Mouse (Mus musculus): Measurements from ENCODE around the gene Dnah10.
"Not testable (repeated sequence)": the region's sequence is repeated elsewhere in the genome, so short reads cannot be mapped to it uniquely, and the experiment has no call there.

Gene Dnah10

DNA sequence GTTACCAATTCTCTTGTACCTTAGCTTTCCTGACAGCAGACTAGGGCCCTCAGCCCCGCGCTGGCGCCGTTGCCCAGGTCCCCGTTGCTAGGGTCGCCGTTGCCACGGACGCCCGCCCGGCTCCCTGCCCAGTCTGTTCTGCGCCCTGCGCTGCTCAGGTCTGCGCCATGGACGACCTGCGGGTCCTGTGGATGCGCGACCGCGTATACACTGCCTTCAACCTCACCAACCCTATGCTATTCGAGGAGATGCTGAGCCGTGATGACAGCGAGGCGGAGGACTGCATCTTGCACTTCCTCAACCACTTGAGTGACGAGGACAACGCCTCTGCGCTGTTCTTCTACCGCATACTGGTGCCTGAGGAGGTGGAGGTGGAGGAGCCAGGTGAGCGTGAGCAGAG lies at the start of gene Dnah10:
Gene Dnah10, plus strand, starts transcription at position 89 of the 400 bp plus-strand sequence.
- DNase-seq (ENCODE audit: low spot score): peak; percentile 26

DNA sequence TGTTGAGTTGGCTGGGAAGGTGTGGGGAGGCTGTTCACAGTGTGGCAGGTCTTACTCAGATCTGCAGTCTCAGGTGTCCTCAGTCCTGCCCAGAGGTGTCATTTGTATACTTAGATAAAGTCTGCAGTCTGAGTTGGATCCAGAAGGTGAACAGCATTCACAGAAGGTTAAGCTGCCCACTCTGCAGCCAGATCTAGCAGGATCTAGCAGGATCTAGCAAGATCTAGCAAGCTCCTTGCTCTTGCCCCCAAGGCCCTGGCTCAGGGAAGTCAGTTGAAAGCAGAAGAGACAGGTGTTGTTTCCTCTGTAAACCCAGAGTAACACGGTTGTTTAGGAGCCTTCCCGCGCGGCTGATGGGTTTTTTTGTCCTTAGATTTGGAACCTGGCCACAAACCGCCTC lies 11.1 kb upstream of the Dnah10 start:
- no peak for DNase-seq (ENCODE audit: low spot score)

DNA sequence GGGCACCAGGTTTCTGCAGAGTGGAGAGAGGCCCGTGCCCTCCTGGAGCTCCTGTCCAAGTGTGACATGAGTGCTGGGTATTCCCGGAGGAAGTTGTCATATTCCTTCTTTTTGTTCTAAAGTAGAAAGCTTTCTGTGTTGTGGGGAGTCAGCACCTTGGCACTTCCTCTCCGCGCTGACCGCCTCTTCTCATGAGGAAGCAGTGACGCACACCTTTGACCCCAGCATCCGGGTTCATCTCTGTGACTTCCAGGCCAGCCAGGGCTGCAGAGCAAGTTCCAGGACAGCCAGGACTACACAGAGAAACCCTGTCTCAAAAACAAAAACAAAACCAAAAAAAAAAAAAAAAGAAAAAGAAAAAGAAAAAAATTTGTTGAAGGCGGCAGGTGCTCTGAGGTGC lies 9.8 kb upstream of the Dnah10 start:
- DNase-seq (ENCODE audit: low spot score): peak; percentile 5

DNA sequence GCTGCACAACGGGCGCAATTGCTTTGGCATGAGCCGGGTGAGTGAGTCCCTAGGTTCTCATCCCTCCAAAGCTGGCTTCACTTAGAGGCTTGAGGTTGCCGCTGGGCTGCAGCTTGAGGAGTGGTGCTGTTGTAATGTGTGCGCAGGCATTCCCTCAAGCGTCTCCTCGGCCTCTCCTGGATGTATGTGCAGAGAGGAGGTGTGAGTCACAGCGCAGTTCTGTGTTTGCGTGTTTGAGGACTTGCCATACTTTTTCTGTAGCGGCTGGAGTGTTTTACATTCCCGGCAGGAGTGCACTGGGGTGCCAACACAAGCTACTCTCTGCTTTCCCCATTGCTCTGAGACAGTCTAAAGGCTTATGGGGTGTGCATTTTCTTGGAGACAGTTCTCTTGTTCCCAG lies 6.9 kb upstream of the Dnah10 start:
- no peak for DNase-seq (ENCODE audit: low spot score)

DNA sequence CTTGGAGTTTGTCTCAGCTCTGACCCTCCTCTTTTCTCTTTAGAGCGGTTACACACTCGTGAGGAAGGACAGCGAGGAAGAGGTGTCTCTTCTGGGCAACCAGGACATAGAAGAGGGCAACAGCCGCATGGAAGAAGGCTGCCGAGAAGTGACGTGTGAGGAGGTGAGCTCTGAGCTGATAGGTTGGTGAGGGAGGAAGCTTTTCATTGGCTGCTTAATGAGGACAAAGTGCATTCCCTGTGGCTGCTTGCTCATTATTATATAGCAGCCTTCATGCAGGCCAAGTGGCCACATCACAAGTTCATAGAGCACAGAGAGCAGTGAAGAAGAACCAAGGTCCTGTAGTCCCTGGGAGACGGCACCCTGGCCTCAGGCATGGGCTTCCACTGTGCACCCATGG lies 6.5 kb upstream of the Dnah10 start:
- DNase-seq (ENCODE audit: low spot score): no peak

DNA sequence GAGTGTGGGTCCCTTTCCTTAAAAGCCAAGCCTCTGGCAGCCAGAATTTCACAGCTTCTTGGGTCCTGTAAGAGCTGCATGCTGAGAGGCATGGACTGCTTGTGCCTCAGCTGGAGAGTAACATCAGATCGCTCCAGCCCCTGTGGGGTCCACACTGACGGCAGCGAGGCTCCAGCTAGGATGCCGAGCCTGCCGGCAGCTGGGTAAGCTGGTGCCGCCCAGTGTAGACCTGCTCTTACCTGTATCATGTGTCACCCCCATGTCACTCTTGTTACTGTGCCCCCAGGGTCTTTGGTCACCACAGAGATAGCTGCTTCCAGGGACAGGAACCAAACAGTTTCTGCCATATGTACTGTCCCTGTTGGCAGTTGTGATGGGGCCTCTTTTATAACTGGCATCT lies 1.8 kb upstream of the Dnah10 start:
- DNase-seq (ENCODE audit: low spot score): no peak

DNA sequence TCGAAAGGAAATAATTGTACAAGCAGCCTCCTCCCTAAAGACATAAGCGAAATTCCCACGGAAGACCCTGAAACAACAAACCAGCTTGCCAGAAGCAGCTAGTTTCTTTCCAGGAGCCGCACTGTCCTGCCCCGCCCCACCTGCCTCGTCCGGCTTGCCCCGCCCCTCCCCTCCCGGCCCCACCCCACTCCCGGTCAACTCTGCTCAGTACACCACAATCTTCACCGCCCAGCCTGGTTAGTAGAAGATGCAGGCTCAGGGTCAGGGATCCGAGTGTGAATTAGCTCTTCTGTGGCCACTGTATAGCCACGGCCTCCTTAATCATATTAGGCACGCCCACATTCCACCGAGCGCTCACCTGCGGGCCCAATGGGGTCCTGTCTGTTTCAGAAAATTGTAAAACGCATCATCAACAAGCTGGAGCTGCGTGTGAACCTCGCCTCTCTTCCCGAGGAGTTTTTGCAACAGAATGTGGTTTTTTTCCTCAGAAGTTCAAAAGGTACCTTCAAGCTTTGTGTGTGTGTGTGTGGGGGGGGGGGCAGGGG lies 4.8 kb downstream of the Dnah10 start:
- DNase-seq (ENCODE audit: low spot score): peak; percentile 9

DNA sequence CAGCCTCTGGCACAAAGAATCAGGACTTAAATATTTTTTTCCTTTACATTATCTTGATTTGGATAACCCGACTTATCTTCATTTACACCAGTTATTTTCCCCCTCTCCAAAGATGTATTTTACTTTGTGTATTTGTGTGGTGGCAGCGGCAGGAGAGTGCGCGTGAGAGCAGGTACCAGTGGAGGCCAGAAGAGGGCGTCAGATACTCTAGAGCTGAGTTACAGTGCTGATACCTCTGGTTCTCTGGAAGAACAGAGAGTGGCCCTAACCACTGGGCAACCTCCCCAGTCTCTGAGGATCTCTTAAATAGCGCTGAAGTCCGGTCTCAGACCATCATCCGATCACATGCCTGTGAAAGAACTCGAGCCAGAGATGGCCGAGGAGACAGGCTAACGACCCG lies 9.1 kb downstream of the Dnah10 start:
- no peak for DNase-seq (ENCODE audit: low spot score)

DNA sequence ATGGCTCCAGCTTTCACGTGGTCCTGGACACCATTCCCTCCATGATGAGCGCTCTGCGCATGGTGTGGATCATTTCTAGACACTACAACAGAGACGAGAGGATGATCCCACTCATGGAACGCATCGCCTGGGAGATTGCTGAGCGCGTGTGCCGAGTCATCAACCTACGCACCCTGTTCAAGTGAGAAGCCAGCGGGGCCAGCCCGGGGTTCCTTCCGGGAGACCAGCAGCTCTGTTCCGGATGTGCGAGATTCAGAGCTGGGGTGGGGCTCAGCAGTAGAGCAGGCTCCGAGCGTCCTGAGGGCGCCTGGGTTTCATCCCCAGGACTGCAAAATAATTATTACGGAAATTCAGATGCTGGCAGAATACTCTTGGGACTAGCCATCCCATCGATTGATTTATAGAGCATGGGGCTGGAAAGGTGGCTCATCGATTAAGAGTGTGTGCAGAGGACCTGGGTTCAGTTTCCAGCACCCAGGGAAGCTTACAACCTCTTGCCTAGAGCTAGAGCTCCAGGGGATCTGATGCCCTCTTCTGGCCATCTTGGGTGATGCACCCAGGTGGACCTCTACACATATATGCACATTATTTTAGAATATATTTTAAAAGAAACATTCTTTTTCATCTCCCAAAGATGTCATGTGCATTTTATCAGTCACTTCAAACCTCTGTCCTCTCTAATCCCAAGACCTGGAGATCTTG lies 17.2 kb downstream of the Dnah10 start:
- no peak for DNase-seq (ENCODE audit: low spot score)

DNA sequence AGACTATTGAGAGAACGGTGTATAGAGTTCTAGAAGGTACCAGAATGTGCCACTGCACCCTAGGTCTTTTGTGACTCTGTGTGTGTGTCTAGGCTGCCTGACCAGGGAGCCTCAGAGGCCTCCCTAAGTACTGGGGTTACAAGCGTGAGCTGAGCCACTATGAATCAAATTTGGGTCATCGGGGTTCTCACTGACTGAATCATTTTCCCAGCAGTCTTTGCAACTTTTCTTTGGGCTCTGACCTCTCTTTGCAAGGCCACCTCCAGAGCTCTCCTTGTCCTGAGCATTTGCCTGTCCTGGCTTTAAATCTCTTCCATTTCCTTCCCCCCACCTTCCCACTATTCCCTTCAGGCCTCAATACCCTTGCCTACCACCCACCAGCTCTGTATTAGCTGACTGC lies 19.0 kb downstream of the Dnah10 start:
- no peak for DNase-seq (ENCODE audit: low spot score)

DNA sequence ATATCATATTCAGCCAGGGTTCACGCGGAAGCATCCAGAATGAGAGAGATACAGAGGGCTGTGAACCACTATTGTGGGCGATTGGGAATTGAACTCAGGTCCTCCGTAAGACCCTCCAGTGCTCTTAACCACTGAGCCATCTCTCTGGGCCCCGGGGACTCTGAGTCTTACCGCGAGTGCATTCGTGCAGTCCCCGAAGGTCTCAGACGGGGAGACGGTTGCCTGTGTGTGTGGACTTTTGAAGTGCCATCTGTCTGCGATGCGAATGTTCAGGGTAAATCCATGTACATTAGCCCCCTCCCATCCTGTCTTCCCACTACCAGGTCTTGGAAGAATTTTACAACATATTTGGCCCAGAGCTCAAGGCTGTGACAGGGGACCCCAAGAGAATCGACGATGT lies 21.3 kb downstream of the Dnah10 start:
- no peak for DNase-seq (ENCODE audit: low spot score)

DNA sequence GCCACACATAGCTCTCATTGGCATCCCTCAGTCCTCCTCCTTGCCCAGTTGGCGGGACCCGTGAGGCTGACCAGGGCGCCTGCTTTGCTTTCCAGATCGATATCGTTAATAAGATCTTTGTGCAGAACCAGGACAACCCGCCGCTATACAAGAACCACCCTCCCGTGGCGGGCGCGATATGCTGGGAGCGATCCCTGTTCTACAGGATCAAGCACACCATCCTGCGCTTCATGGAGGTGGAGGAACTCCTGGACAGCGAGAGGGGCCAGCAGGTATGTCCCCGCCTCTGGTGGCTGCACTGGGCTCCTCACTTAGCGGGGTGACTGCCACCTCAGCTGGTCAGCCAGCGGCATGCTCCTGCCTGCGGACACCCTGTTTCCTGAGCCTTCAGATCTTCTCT lies 23.4 kb downstream of the Dnah10 start:
- DNase-seq (ENCODE audit: low spot score): no peak

DNA sequence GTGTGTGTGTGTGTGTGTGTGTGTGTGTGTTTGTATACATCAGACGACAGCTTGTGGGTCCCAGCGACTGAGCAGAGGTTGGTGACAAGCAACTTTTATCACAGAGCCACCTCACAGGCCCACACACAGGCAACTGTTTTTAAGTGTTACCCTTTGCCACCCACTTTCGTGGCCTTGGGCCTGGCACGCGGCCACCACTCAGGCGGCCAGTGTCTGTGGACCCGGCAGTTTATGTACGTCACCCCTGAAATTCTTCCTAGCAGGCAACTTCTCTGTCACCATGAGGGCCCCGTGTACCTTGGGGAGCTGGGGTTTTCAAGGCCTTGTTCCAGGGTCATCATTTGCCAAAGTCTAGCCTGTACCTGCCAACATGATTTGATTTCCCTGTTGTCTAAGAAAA lies 26.8 kb downstream of the Dnah10 start:
- DNase-seq (ENCODE audit: low spot score): no peak

DNA sequence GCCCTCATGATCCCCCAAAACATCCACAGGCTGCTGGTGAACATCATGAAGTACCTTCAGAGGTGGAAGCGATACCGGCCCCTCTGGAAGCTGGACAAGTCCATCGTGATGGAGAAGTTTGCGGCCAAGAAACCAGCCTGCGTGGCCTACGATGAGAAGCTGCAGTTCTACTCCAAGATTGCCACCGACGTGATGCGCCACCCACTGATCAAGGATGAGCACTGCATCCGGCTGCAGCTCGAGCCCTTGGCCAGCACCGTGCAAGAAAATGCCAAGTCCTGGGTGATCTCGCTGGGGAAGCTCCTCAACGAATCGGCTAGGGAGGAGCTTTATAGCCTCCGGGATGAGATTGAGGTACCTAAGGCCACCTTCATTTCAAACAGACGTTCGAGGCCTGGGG lies 36.1 kb downstream of the Dnah10 start:
- DNase-seq (ENCODE audit: low spot score): peak; percentile 8

DNA sequence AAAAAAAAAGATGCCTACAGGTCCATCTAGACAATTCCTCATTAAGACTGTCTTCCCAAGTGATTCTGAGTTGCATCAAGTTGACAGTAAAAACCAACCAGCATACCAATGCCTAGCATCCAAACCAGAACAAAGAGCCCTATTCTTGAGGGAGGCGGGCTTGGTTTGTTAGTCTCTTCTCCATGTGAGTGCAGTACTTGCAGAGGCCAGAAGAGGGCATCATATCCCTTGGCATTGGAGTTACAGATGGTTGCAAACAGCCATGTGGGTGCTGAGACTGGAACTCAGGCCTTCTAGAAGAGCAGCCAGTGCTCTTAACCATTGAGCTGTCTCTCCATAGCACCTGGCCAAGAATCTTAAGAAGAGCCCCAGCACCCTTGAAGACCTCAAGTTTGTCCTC lies 36.9 kb downstream of the Dnah10 start:
- DNase-seq (ENCODE audit: low spot score): no peak

DNA sequence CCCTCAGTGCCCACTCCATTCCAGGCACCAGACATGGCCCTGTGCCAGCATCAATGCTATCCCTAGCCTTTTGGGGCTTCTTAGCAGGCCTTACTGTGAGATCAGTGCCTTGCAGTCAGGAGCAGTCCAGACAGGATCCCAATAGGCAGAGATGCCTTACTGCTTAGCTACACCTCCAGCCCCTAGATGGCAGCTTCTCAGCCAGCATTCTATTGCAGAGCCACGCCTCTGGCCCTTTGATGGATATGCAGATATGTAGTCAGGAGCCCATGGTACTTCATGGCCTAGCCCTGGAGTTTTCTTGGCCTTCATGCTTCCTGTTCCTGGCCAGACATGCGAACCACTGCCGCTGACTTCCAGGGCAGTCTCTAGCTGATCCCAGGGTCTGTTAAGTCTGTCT lies 49.7 kb downstream of the Dnah10 start:
- DNase-seq (ENCODE audit: low spot score): no peak

DNA sequence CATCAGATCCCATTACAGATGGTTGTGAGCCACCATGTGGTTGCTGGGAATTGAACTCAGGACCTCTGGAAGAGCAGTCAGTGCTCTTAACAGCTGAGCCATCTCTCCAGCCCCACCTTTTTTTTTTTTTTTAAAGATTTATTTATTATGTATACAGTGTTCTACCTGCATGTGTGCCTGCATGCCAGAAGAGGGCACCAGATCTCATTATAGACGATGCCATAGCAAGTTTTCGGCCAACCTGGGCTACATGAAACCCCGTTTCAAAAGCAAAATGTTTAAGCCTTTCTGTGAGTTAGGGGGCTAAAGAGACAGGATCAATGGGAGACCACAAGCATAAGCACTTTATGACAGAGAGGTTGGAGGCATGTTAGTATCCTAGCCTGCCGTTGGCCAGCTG lies 51.4 kb downstream of the Dnah10 start:
- DNase-seq (ENCODE audit: low spot score): not testable (repeated sequence)

DNA sequence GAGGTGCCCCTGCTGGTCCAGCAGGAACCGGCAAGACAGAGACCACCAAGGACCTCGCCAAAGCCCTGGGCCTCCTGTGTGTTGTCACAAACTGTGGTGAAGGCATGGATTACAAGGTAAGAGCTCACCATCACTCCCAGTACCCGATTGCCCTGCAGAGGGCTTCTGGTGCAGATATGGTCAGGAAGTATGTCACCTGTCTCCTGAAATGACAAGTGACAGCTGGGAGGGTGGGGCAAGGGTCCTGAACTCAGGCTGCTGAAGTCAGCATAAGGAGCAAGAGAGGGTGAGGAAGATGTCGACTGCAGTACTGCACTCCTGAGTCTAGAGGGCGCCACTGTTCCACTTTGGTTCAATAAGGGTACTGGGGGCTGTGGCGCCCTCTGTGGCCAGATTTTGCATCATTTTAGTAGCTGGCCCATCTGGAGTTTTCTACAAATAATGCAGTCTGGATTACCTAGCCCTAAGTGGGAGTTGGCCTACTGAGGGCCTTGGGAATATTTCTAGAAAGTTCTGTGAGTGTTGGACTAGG lies 52.4 kb downstream of the Dnah10 start:
- DNase-seq (ENCODE audit: low spot score): peak; percentile 50

DNA sequence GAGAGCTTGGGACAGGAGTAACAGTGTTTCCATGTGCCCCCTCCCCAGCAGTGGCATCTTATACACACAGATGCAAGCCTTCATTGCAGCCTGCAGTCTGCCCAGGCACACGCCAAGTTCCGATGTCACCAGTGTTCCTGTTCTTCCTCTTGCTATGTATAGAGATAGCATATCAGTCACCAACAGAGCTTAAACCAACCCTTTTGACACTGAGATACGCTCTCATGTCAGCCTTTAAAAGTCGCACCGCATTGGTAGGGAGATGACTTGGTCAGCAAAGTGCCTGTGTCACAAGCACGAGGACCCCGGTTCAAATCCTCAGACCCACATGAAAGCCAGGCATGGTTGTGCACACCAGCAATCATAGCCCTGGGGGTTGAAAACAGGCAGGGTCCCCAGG lies 55.0 kb downstream of the Dnah10 start:
- DNase-seq (ENCODE audit: low spot score): no peak

DNA sequence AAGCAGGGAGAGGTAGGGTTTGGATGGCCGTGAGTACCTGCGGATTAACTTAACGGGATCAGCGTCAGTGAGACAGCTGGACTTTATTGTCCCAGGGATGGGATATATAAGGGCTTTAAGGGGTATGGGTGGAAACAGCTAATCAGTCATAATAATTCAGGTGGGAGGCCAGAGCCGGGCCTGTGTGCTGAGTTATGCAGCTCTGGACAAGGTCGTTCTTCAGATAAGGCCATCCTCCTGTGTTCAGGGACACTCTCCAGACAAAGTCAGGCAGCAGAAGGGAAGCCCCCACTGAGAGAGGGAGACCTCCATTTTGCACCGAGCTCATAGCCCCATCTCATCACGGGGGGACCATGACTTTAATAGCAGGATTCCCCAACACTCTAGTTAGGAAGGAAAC lies 56.8 kb downstream of the Dnah10 start:
- DNase-seq (ENCODE audit: low spot score): no peak

DNA sequence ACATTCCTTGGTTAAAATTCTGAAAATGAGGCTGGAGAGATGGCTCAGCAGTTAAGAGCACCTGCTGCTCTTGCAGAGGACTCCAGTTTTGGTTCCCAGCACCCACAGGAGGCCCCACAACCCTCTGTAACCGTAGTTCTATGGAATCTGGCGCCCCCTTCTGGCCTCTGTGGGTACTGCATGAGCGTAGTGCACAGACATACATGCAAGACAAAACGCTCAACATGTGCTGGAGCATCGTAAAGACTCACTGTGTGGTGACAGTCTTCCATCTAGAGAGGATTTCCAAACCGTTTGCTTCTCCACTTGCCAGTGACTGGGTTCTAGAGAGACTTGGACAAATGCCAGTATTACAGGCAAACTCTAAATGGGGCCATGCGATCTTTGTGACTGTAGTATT lies 60.8 kb downstream of the Dnah10 start:
- no peak for DNase-seq (ENCODE audit: low spot score)

DNA sequence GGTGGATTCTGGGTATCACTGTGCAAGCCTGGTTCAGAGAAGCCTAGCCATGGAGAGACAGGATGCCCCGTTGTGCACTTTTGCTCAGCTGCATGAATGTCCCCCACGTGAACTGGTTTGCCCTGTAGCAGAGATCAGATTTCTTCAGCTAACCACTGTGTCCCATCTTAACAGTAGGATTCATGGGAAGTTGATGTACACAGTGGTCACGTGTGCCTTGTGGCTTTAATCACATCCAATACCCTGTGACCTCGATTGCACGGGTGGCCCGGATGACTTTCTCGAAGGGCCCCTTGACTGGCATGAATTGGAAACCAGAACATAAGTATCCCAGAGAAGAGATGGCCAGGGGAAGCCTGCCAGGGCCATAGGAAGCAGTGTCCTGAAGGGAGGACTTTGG lies 67.2 kb downstream of the Dnah10 start:
- no peak for DNase-seq (ENCODE audit: low spot score)

DNA sequence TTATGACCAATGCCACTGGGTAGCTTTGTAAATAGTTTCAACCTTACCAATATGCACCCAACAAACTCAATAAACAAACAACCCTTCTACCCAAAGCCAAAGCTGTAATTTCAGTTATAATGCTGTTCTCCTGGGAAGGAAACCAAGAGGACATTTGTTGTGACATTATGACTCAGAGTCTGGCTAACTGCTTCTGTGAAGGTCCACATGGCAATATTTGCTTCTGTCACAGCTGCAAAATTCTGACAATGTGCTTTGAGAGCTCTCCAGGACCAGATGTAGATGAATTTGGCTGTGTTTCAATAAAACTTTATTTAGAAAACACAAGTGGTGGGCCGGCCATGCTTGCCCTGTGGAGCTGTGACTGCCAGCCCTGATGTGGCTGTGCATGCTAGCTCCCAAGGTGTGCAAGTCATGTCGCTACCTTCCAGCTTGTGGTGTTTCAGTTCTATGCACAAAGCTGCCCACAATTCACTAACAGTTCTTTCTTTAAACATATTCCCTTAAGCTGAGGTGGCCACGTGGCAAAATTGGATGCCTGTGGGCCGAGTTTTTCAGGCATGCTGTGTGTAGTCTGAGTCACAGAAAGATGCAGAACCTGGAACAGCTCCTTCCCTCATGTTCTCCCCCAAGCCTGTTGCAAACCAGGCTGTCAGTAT lies 85.0 kb downstream of the Dnah10 start:
- DNase-seq (ENCODE audit: low spot score): no peak

DNA sequence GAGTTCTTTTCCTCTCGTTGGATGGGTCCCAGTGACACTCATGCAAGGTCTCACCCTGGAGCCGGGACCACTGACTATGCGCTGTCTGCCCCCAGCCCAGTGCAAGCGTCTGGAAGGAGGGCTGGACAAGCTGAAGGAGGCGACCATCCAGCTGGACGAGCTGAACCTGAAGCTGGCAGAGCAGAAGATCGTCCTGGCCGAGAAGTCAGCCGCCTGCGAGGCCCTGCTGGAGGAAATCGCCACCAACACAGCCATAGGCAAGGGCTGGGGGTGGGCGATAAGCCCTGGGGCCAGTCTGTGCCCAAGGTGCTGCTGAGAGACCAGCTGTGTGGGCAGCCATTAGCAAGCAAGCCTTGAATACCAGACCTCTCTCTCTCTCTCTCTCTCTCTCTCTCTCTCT lies 87.6 kb downstream of the Dnah10 start:
- DNase-seq (ENCODE audit: low spot score): no peak
